Mouse (Mus musculus): ENCODE measurements around the gene Gpatch8. TPM values are rescaled to one million over a fixed set of nuclear protein-coding genes. Genes with fewer than 3 reads are reported as not detected.

Gene Gpatch8
- total and polyA plus RNA-seq, 3 experiments, result 17.9 to 29.7 (median 25.8) TPM

GRCm38 (mm10) chr11:102531425-102531824 lies 24.8 kb downstream of the Gpatch8 start:
- TF ChIP-seq CHD2 (IDR thresholded peaks at IDR 0.05; ENCODE audit: low read length) (no peak), RAD21 (IDR thresholded peaks at IDR 0.05; ENCODE audit: low read depth, low read length) (no peak), MYB (IDR thresholded peaks at IDR 0.05; ENCODE audit: low read depth, low read length) (no peak), ZMIZ1 (IDR thresholded peaks at IDR 0.05; ENCODE audit: low read depth, low read length) (no peak), MAX (IDR thresholded peaks at IDR 0.05; ENCODE audit: low read length) (no peak), GABPA (IDR thresholded peaks at IDR 0.05; ENCODE audit: low read depth, low read length) (no peak), USF1 (IDR thresholded peaks at IDR 0.05; ENCODE audit: low read depth, low read length) (no peak), TAL1 (IDR thresholded peaks at IDR 0.05; ENCODE audit: low read length) (no peak), UBTF (IDR thresholded peaks at IDR 0.05; ENCODE audit: borderline replicate concordance, insufficient read depth, low read depth, low read length) (no peak), MAFK (IDR thresholded peaks at IDR 0.05; ENCODE audit: borderline replicate concordance, low read depth, low read length) (no peak), HCFC1 (IDR thresholded peaks at IDR 0.05; ENCODE audit: low read depth, low read length) (no peak), MXI1 (IDR thresholded peaks at IDR 0.05; ENCODE audit: low read depth, low read length) (no peak), MEF2A (IDR thresholded peaks at IDR 0.05; ENCODE audit: extremely low read depth, insufficient replicate concordance, low read depth, low read length, poor library complexity, severe bottlenecking) (no peak), SIN3A (IDR thresholded peaks at IDR 0.05; ENCODE audit: low read length) (no peak), USF2 (IDR thresholded peaks at IDR 0.05; ENCODE audit: borderline replicate concordance in 1 of 2, insufficient read depth in 1 of 2, low read depth in 1 of 2, low read length in 2 of 2) (no peak), MAZ (IDR thresholded peaks at IDR 0.05; ENCODE audit: low read depth, low read length) (no peak), SMC3 (IDR thresholded peaks at IDR 0.05; ENCODE audit: low read depth, low read length) (no peak), CTCF (IDR thresholded peaks at IDR 0.05 in 2 of 3, conservative IDR thresholded peaks at IDR 0.05 in 1 of 3; ENCODE audit: control insufficient read depth in 1 of 3, insufficient read depth in 1 of 3, low read depth in 2 of 3, low read length in 3 of 3, poor library complexity in 1 of 3, severe bottlenecking in 1 of 3) (no peak), TCF12 (IDR thresholded peaks at IDR 0.05; ENCODE audit: low read depth, low read length) (no peak)

DNA sequence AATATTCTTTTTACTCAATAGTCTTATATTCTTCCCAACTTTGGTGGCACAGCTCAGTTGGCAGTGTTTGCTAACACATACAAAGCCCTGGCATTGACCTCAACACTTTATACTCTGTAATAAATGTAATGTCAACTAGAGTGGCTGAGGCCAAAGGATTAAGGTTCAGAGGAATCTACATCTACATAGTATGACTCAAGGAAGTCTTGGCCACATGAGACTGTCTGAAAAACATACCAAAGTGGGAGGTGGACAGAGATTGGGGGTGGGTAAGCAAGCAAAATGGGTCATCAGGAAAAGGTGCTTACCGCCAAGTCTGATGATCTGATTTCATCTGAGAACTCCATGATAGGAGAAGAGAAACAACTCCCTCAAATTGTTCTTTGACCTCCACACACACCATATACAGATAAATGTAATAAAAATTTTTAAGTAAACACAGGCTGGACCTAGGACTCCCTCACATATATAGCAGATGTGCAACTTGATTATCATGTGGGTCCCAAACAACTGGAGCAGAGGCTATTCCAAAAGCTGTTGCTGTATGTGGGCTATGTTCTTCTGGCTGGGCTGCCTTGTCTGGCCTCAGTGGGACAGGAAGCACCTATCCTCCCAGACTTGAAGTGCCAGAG lies 41.3 kb downstream of the Gpatch8 start:
- Histone ChIP-seq H3K36me3 (ENCODE audit: control insufficient read depth in 1 of 2, insufficient read depth in 2 of 2, low read length in 2 of 2) (peaks cover 0 to 16% of the 10 kb centered on the region in 2 experiments; a peak in 3 of 4 replicates), H3K4me1 (ENCODE audit: control insufficient read depth in 1 of 2, insufficient read depth in 2 of 2, low read length in 2 of 2) (no peaks in the 10 kb centered on the region), H3K27me3 (ENCODE audit: control insufficient read depth in 1 of 2, insufficient read depth in 2 of 2, low read length in 2 of 2) (no peaks in the 10 kb centered on the region), H3K27ac (ENCODE audit: control insufficient read depth, low read depth, low read length) (no peak overlapping the region), H3K4me3 (ENCODE audit: control insufficient read depth in 1 of 2, insufficient read depth in 1 of 2, low read depth in 2 of 2, low read length in 2 of 2) (no peak overlapping the region), H3K9ac (ENCODE audit: control insufficient read depth, low read depth, low read length, poor library complexity, severe bottlenecking) (no peak overlapping the region), H3K9me3 (replicated peaks; ENCODE audit: insufficient read depth, low read length) (no peaks in the 10 kb centered on the region), H3K79me2 (ENCODE audit: control insufficient read depth, insufficient read depth, low read length, poor library complexity) (no peaks in the 10 kb centered on the region)
- TF ChIP-seq JUND (IDR thresholded peaks at IDR 0.05; ENCODE audit: low read depth, low read length) (no peak), SMC3 (IDR thresholded peaks at IDR 0.05; ENCODE audit: low read depth, low read length) (no peak), MAX (IDR thresholded peaks at IDR 0.05; ENCODE audit: low read length) (no peak), MYB (IDR thresholded peaks at IDR 0.05; ENCODE audit: low read depth, low read length) (no peak), ZMIZ1 (IDR thresholded peaks at IDR 0.05; ENCODE audit: low read depth, low read length) (no peak), TCF12 (IDR thresholded peaks at IDR 0.05; ENCODE audit: low read depth, low read length) (no peak), CHD1 (IDR thresholded peaks at IDR 0.05; ENCODE audit: low read depth, low read length) (no peak), ETS1 (IDR thresholded peaks at IDR 0.05; ENCODE audit: low read depth, low read length) (no peak), TAL1 (IDR thresholded peaks at IDR 0.05; ENCODE audit: low read length) (no peak), RCOR1 (IDR thresholded peaks at IDR 0.05; ENCODE audit: low read depth, low read length) (no peak)
- no peak for DNase-seq (ENCODE audit: low read depth, low spot score)

More at GRCm38 (mm10) chr11:102531425-102531824, 24.8 kb downstream of the Gpatch8 start:
- DNase-seq (ENCODE audit: low read depth, low spot score), result no peak
- peaks cover 10 to 30% of the 10 kb centered on the region in 2 experiments for H3K36me3 ChIP-seq (ENCODE audit: control insufficient read depth in 1 of 2, insufficient read depth in 2 of 2, low read length in 2 of 2)
- H3K4me1 ChIP-seq (ENCODE audit: control insufficient read depth in 1 of 2, insufficient read depth in 2 of 2, low read length in 2 of 2), result peaks cover 0 to 17% of the 10 kb centered on the region in 2 experiments; a peak in 3 of 4 replicates
- no peaks in the 10 kb centered on the region for H3K9me3 ChIP-seq (replicated peaks; ENCODE audit: insufficient read depth, low read length)
- H3K9ac ChIP-seq (ENCODE audit: control insufficient read depth, low read depth, low read length, poor library complexity, severe bottlenecking), result no peak overlapping the region
- H3K79me2 ChIP-seq (ENCODE audit: control insufficient read depth, insufficient read depth, low read length, poor library complexity), result peaks cover 9% of the 10 kb centered on the region; the same call in 1 of the 2 replicates
- no peak overlapping the region for H3K27ac ChIP-seq (ENCODE audit: control insufficient read depth, low read depth, low read length)
- H3K27me3 ChIP-seq (ENCODE audit: control insufficient read depth in 1 of 2, insufficient read depth in 2 of 2, low read length in 2 of 2), result no peaks in the 10 kb centered on the region
- H3K4me3 ChIP-seq (ENCODE audit: control insufficient read depth in 1 of 2, insufficient read depth in 1 of 2, low read depth in 2 of 2, low read length in 2 of 2), result no peak overlapping the region
